Mouse (Mus musculus) kidney, adult 2 months (tissue): ENCODE data around the gene Hes5.

Source experiments
- CTCF ChIP-seq: fragments of 200-500 bp; conservative IDR thresholded peaks from 2 replicates; pipeline ENCODE4 v1.5.1; 2011; ENCODE audit warnings: low read depth, mild to moderate bottlenecking, control low read depth, low read length, moderate library complexity, mixed read lengths; ENCODE audit not compliant: insufficient read depth, insufficient read length
- POLR2A ChIP-seq: fragments of 200-500 bp; IDR thresholded peaks from one replicate; pipeline ENCODE4 v1.6.1; 2011; ENCODE audit warnings: low read depth, low read length, control low read depth

DNA sequence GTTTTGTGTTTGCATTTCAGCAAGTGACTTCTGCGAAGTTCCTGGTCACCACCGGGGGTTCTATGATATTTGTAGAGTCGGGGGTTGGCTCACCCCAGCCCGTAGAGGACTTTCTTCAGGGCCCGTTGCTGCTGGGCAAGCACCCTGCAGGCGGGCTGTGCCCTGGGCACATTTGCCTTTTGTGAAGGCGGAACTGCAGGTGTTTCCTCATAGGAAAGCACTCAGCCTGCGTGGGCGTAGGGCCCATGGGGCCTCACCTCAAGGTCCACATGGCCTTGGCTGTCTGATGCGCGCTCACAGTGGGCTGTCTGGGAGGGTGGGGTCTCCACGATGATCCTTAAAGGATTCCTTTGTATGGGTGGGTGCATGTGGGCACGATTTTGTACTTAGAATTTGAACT, 1.2 kb downstream of the Hes5 start:
- no peak for TF ChIP-seq POLR2A
- TF ChIP-seq CTCF: no peak
